13 mouse cellular contexts compared by ENCODE assay signal in the genomic region with DNA sequence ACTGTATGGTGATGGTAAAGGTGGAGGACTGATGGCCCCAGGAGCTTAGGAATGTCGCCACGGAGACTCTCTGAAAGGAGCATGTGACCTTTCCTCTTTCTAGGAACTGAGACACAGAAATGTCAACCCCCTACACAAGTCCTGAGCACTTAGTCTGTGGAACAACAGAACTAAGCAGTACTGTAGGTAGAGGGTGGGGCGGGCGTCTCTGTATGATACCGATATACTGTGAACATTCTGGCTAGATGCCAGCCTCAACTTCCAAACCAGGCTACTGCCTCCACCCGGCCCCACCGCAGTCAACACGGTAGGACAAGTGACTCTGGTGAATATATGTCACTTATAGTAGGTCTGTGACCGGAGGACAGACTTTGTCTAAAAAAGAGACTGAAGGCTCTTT. TPM values are rescaled to one million over a fixed set of nuclear protein-coding genes. Genes with fewer than 3 reads are reported as not detected.
DNase-seq lines count a peak whose midpoint lies in the region; ATAC-seq and TF ChIP-seq lines count a peak whose summit lies in the region.
"Had no signal": no experiment of that assay in that cellular context is flagged by ENCODE, and none has a peak within 500 bp of the region (broad histone marks: within the 10 kb centered on the region; RNA-seq: fewer than 3 reads in every experiment).

No protein-coding gene starts in this region.

- 0 out of 2 replicates have a peak, but pooled peaks cover 6% of the 10 kb centered on the region for H3K36me3 ChIP-seq in kidney, postnatal 0 days (ENCODE audit: insufficient read depth, low read length)
- peaks cover 0 to 32% of the 10 kb centered on the region in 2 experiments; a peak in 2 of 4 replicates for H3K36me3 ChIP-seq in MEL (ENCODE audit: control insufficient read depth in 1 of 2, insufficient read depth in 2 of 2, low read length in 2 of 2)
- 0 out of 2 replicates have a peak, but pooled peaks cover 3% of the 10 kb centered on the region for H3K36me3 ChIP-seq in intestine, embryonic 15.5 days
- H3K36me3 ChIP-seq in neural tube, embryonic 15.5 days = peaks cover 12% of the 10 kb centered on the region

- peak in 1 of 2 experiments; percentile 44; a peak in 2 of 4 replicates for TF ChIP-seq EP300 in MEL (IDR thresholded peaks at IDR 0.05; ENCODE audit: low read depth in 1 of 2, low read length in 2 of 2)

- no peaks in the 10 kb centered on the region for H3K9me3 ChIP-seq in kidney, postnatal 0 days (replicated peaks; ENCODE audit: low read length)
- H3K9me3 ChIP-seq in MEL (replicated peaks; ENCODE audit: insufficient read depth, low read length) = no peaks in the 10 kb centered on the region
- H3K9me3 ChIP-seq in intestine, embryonic 15.5 days = no peaks in the 10 kb centered on the region
- no peaks in the 10 kb centered on the region for H3K9me3 ChIP-seq in neural tube, embryonic 15.5 days (replicated peaks)
- H3K9me3 ChIP-seq: embryonic facial prominence, embryonic 15.5 days; forebrain, embryonic 15.5 days had no signal

- H3K9ac ChIP-seq in kidney, postnatal 0 days (ENCODE audit: low read depth, low read length) = no peak overlapping the region
- H3K9ac ChIP-seq in MEL (ENCODE audit: control insufficient read depth, low read depth, low read length, poor library complexity, severe bottlenecking) = peak overlapping the region; percentile 47
- no peak overlapping the region for H3K9ac ChIP-seq in intestine, embryonic 15.5 days
- H3K9ac ChIP-seq in neural tube, embryonic 15.5 days (replicated peaks) = no peak overlapping the region
- H3K9ac ChIP-seq: embryonic facial prominence, embryonic 15.5 days; forebrain, embryonic 15.5 days had no signal

- no peak for TF ChIP-seq POLR2A in MEL (IDR thresholded peaks at IDR 0.05; ENCODE audit: control insufficient read depth in 1 of 2, insufficient read depth in 1 of 2, low read depth in 1 of 2, low read length in 2 of 2, poor library complexity in 1 of 2)

- ATAC-seq in kidney, postnatal 0 days (replicated peaks; ENCODE audit: low FRiP score, low read depth) = no peak
- no peak for ATAC-seq in intestine, embryonic 15.5 days
- ATAC-seq in megakaryocyte progenitor cell, adult 5-6 weeks (replicated peaks; ENCODE audit: poor library complexity) = peak; percentile 40
- ATAC-seq in neural tube, embryonic 15.5 days (ENCODE audit: low FRiP score) = no peak
- ATAC-seq: forebrain, embryonic 15.5 days had no signal

- 72% methylated on average over 9 of the region's 9 CpGs for WGBS in kidney, postnatal 0 days
- WGBS in intestine, embryonic 15.5 days = 66% methylated on average over 9 of the region's 9 CpGs
- WGBS in neural tube, embryonic 15.5 days = 85% methylated on average over 9 of the region's 9 CpGs

- no peaks in the 10 kb centered on the region for H3K27me3 ChIP-seq in kidney, postnatal 0 days (ENCODE audit: insufficient read depth, low read length)
- no peaks in the 10 kb centered on the region for H3K27me3 ChIP-seq in MEL (ENCODE audit: control insufficient read depth in 1 of 2, insufficient read depth in 2 of 2, low read length in 2 of 2)
- no peaks in the 10 kb centered on the region for H3K27me3 ChIP-seq in intestine, embryonic 15.5 days (replicated peaks)
- 0 out of 2 replicates have a peak, but pooled peaks cover 3% of the 10 kb centered on the region for H3K27me3 ChIP-seq in neural tube, embryonic 15.5 days (replicated peaks)
- H3K27me3 ChIP-seq: embryonic facial prominence, embryonic 15.5 days; forebrain, embryonic 15.5 days had no signal

- H3K4me2 ChIP-seq in kidney, postnatal 0 days (ENCODE audit: low read length) = no peak overlapping the region
- no peak overlapping the region for H3K4me2 ChIP-seq in intestine, embryonic 15.5 days (replicated peaks)
- no peak overlapping the region for H3K4me2 ChIP-seq in neural tube, embryonic 15.5 days
- H3K4me2 ChIP-seq: embryonic facial prominence, embryonic 15.5 days; forebrain, embryonic 15.5 days had no signal

- DNase-seq in kidney, postnatal 0 days (ENCODE audit: low spot score) = no peak
- no peak for DNase-seq in kidney, adult 11 months
- peak; percentile 87 for DNase-seq in MEL (ENCODE audit: low read depth, low spot score)
- DNase-seq in left cerebral cortex, adult 8-10 months (ENCODE audit: low spot score in 2 of 2) = no peak
- DNase-seq in thymus, postnatal 36 days = no peak
- DNase-seq: cerebellum, postnatal 25 days; gastrocnemius, adult 2 months had no signal

- H3K27ac ChIP-seq in kidney, postnatal 0 days = 0 out of 2 replicates have a peak overlapping the region, but pooled peaks have one; percentile 42
- peak overlapping the region; percentile 74 for H3K27ac ChIP-seq in MEL (ENCODE audit: control insufficient read depth, low read depth, low read length)
- peak overlapping the region; percentile 95; the same call in 1 of the 2 replicates for H3K27ac ChIP-seq in intestine, embryonic 15.5 days
- no peak overlapping the region for H3K27ac ChIP-seq in neural tube, embryonic 15.5 days (replicated peaks)
- H3K27ac ChIP-seq: embryonic facial prominence, embryonic 15.5 days; forebrain, embryonic 15.5 days; macrophage had no signal

- peaks cover 60% of the 10 kb centered on the region for H3K4me1 ChIP-seq in kidney, postnatal 0 days (replicated peaks; ENCODE audit: insufficient read depth, low read length)
- H3K4me1 ChIP-seq in MEL (ENCODE audit: control insufficient read depth in 1 of 2, insufficient read depth in 2 of 2, low read length in 2 of 2) = peaks cover 3 to 37% of the 10 kb centered on the region in 2 experiments; a peak in 3 of 4 replicates
- H3K4me1 ChIP-seq in intestine, embryonic 15.5 days (replicated peaks) = peaks cover 73% of the 10 kb centered on the region
- H3K4me1 ChIP-seq in neural tube, embryonic 15.5 days = peaks cover 48% of the 10 kb centered on the region

- no peak for TF ChIP-seq CTCF in kidney, postnatal 0 days (IDR thresholded peaks at IDR 0.05; ENCODE audit: low read depth)
- no peak for TF ChIP-seq CTCF in MEL (IDR thresholded peaks at IDR 0.05 in 2 of 3, conservative IDR thresholded peaks at IDR 0.05 in 1 of 3; ENCODE audit: control insufficient read depth in 1 of 3, insufficient read depth in 1 of 3, low read depth in 2 of 3, low read length in 3 of 3, poor library complexity in 1 of 3, severe bottlenecking in 1 of 3)

- no peak overlapping the region for H3K4me3 ChIP-seq in kidney, postnatal 0 days (replicated peaks; ENCODE audit: low read depth, low read length)
- H3K4me3 ChIP-seq in MEL (ENCODE audit: control insufficient read depth in 1 of 2, insufficient read depth in 1 of 2, low read depth in 2 of 2, low read length in 2 of 2) = no peak overlapping the region
- no peak overlapping the region for H3K4me3 ChIP-seq in intestine, embryonic 15.5 days (replicated peaks)
- no peak overlapping the region for H3K4me3 ChIP-seq in neural tube, embryonic 15.5 days (replicated peaks)
- H3K4me3 ChIP-seq: embryonic facial prominence, embryonic 15.5 days; forebrain, embryonic 15.5 days; gastrocnemius, adult 2 months had no signal

- peaks cover 4% of the 10 kb centered on the region for H3K79me2 ChIP-seq in MEL (ENCODE audit: control insufficient read depth, insufficient read depth, low read length, poor library complexity)

- TF ChIP-seq RAD21 in MEL (IDR thresholded peaks at IDR 0.05; ENCODE audit: low read depth, low read length) = no peak

RNA-seq across cellular contexts. Expression of a gene that starts 5.2 kb away (rescaled TPM):
- 2.3 and 2.7 TPM in 2 replicates for polyA plus RNA-seq in kidney, postnatal 0 days (2015; fragmentation: Nextera tagmentation; extraction: Ambion mirVana)
- 3.9 and 4.3 TPM in 2 replicates for total RNA-seq in MEL (2012; rRNA removed)
- 1 to 10 TPM in 1 of 2 experiments, not detected in 1; 8.3 TPM for polyA plus RNA-seq in MEL (2012; ENCODE audit: insufficient read depth in 1 of 2, insufficient read length in 2 of 2, low read depth in 1 of 2, low replicate concordance in 2 of 2, missing spikeins in 1 of 2)
- polyA plus RNA-seq in intestine, embryonic 15.5 days (2015; fragmentation: Nextera tagmentation; extraction: Ambion mirVana) = 7.8 and 7.9 TPM in 2 replicates
- total RNA-seq in megakaryocyte progenitor cell, adult 5-6 weeks (2015) = 7.0 and 7.8 TPM in 2 replicates
- 4.0 and 4.4 TPM in 2 replicates for total RNA-seq in megakaryocyte progenitor cell, adult 5-6 weeks (2017)
- polyA plus RNA-seq in neural tube, embryonic 15.5 days (2015; fragmentation: Nextera tagmentation; extraction: Ambion mirVana) = 4.9 and 5.3 TPM in 2 replicates
- total RNA-seq in left cerebral cortex, adult 8-10 months (2022) = 10 to 100 TPM; 18.4 to 36.8 (median 25.1) TPM

RNA-seq across cellular contexts. Expression of a gene that starts 40.1 kb away (rescaled TPM):
- 60.6 and 62.2 TPM in 2 replicates for polyA plus RNA-seq in kidney, postnatal 0 days (2015; fragmentation: Nextera tagmentation; extraction: Ambion mirVana)
- 33.8 and 38.8 TPM in 2 replicates for total RNA-seq in MEL (2012; rRNA removed)
- polyA plus RNA-seq in MEL (2012; ENCODE audit: insufficient read depth in 1 of 2, insufficient read length in 2 of 2, low read depth in 1 of 2, low replicate concordance in 2 of 2, missing spikeins in 1 of 2) = 10 to 100 TPM in 1 of 2 experiments, not detected in 1; 47.9 TPM
- polyA plus RNA-seq in intestine, embryonic 15.5 days (2015; fragmentation: Nextera tagmentation; extraction: Ambion mirVana) = 94.0 and 103 TPM in 2 replicates
- 34.4 and 35.4 TPM in 2 replicates for total RNA-seq in megakaryocyte progenitor cell, adult 5-6 weeks (2015)
- 30.4 and 39.6 TPM in 2 replicates for total RNA-seq in megakaryocyte progenitor cell, adult 5-6 weeks (2017)
- polyA plus RNA-seq in neural tube, embryonic 15.5 days (2015; fragmentation: Nextera tagmentation; extraction: Ambion mirVana) = 114 and 172 TPM in 2 replicates
- total RNA-seq in left cerebral cortex, adult 8-10 months (2022) = 10 to 100 TPM; 17.5 to 22.3 (median 21.8) TPM

RNA-seq across cellular contexts. Expression of a gene that starts 40.5 kb away (rescaled TPM):
- polyA plus RNA-seq in kidney, postnatal 0 days (2015; fragmentation: Nextera tagmentation; extraction: Ambion mirVana) = 6.3 and 6.5 TPM in 2 replicates
- 12.0 and 13.6 TPM in 2 replicates for total RNA-seq in MEL (2012; rRNA removed)
- polyA plus RNA-seq in MEL (2012; ENCODE audit: insufficient read depth in 1 of 2, insufficient read length in 2 of 2, low read depth in 1 of 2, low replicate concordance in 2 of 2, missing spikeins in 1 of 2) = 10 to 100 TPM in 1 of 2 experiments, not detected in 1; 19.6 TPM
- 7.2 and 8.1 TPM in 2 replicates for polyA plus RNA-seq in intestine, embryonic 15.5 days (2015; fragmentation: Nextera tagmentation; extraction: Ambion mirVana)
- 3.1 and 4.9 TPM in 2 replicates for total RNA-seq in megakaryocyte progenitor cell, adult 5-6 weeks (2015)
- 3.3 and 5.3 TPM in 2 replicates for total RNA-seq in megakaryocyte progenitor cell, adult 5-6 weeks (2017)
- polyA plus RNA-seq in neural tube, embryonic 15.5 days (2015; fragmentation: Nextera tagmentation; extraction: Ambion mirVana) = 10.0 and 10.3 TPM in 2 replicates
- 10 to 100 TPM; 12.5 to 15.3 (median 13.9) TPM for total RNA-seq in left cerebral cortex, adult 8-10 months (2022)

RNA-seq across cellular contexts. Expression of a gene that starts 55.3 kb away (rescaled TPM):
- 91.0 and 99.8 TPM in 2 replicates for polyA plus RNA-seq in kidney, postnatal 0 days (2015; fragmentation: Nextera tagmentation; extraction: Ambion mirVana)
- 110 and 131 TPM in 2 replicates for total RNA-seq in MEL (2012; rRNA removed)
- 100 to 1,000 TPM in 1 of 2 experiments, not detected in 1; 145 TPM for polyA plus RNA-seq in MEL (2012; ENCODE audit: insufficient read depth in 1 of 2, insufficient read length in 2 of 2, low read depth in 1 of 2, low replicate concordance in 2 of 2, missing spikeins in 1 of 2)
- polyA plus RNA-seq in intestine, embryonic 15.5 days (2015; fragmentation: Nextera tagmentation; extraction: Ambion mirVana) = 119 and 128 TPM in 2 replicates
- total RNA-seq in megakaryocyte progenitor cell, adult 5-6 weeks (2015) = 71.6 and 91.4 TPM in 2 replicates
- total RNA-seq in megakaryocyte progenitor cell, adult 5-6 weeks (2017) = 120 and 137 TPM in 2 replicates
- 144 and 149 TPM in 2 replicates for polyA plus RNA-seq in neural tube, embryonic 15.5 days (2015; fragmentation: Nextera tagmentation; extraction: Ambion mirVana)
- 10 to 100 TPM; 48.1 to 54.9 (median 52.2) TPM for total RNA-seq in left cerebral cortex, adult 8-10 months (2022)
